Mouse (Mus musculus): ENCODE measurements around the gene Cog5. TPM values are rescaled to one million over a fixed set of nuclear protein-coding genes. Genes with fewer than 3 reads are reported as not detected.

Cog5 gene
- polyA plus RNA-seq, 1 experiment from 2014 or later, result 38.0 TPM

DNA sequence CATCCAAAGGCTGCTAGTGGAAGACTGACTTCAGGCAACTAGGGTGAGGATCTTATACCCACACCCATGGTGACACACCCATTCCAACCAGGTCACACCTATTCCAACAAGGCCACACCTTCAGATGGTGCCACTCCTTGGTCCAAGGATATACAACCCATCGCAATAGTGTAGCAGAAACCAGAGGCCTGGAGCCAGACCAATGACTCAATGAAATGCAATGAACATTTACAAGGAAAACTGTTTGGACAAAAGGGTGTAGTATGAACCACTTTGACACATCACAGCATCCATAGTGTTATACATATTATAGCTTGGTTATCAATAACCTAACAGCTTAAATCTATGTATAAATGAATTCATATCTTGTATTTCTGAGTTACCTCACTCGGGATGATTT lies 194.9 kb downstream of the Cog5 start:
- no peak for DNase-seq (ENCODE audit: low spot score)
- Histone ChIP-seq H3K27ac (no peak overlapping the region), H3K36me3 (replicated peaks; ENCODE audit: control insufficient read depth, insufficient read depth) (no peaks in the 10 kb centered on the region), H3K4me1 (replicated peaks; ENCODE audit: control insufficient read depth, insufficient read depth, low read length) (no peaks in the 10 kb centered on the region), H3K9me3 (ENCODE audit: control insufficient read depth, low read length) (no peaks in the 10 kb centered on the region), H3K27me3 (ENCODE audit: control insufficient read depth, insufficient read depth, low read length) (no peaks in the 10 kb centered on the region), H3K9ac (no peak overlapping the region), H3K4me3 (replicated peaks; ENCODE audit: low read length) (no peak overlapping the region), H3K4me2 (replicated peaks) (no peak overlapping the region)
- WGBS, result 99% methylated on average over 2 of the region's 2 CpGs
- no peak for ATAC-seq (ENCODE audit: low FRiP score)

DNA sequence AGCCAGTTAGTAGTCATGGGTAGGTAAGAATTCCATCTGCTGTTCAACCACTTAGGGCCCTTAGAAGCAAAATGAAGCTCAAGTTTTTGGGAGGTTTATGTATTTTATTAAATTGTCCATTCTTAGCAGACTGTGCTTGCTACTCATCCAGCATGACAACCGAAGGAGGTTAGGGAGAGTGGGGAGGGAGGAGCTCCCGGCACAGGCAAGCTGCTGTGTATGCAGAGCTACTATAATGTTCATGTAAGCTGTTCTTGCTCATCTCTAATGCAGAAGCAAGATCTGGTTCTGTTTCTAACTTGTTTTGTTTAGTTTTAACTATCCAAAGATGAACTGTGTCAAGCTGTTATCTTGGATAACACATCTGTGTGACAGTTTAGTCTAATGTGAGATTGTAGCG lies 199.4 kb downstream of the Cog5 start:
- no peaks in the 10 kb centered on the region for H3K36me3 ChIP-seq (replicated peaks; ENCODE audit: control insufficient read depth, insufficient read depth)
- ATAC-seq (ENCODE audit: low FRiP score), result no peak
- DNase-seq (ENCODE audit: low spot score), result no peak

DNA sequence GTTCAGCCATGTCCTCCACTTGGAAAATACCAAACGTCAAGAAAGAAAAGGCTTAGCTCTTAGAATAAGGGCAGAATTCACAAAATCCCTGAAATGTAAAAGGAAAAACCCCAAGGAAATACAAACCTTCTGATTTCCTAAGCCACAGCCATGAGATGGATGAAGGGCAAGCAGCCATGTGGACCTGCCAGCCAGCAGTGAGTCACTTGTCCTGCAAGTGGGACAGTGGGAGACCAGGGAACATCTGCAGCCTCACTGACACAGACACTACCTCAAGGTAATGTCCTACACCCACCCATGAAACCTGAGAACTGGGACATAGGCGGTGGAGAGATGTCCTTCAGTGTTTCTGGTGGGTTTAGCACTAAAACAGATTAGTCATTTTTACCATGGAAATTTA lies 200.1 kb downstream of the Cog5 start:
- ATAC-seq (ENCODE audit: low FRiP score) (no peak), DNase-seq (ENCODE audit: low spot score) (no peak)
- WGBS, result 91% methylated on average over 2 of the region's 2 CpGs
- no peaks in the 10 kb centered on the region for H3K27me3 ChIP-seq (ENCODE audit: control insufficient read depth, insufficient read depth, low read length)
- H3K4me3 ChIP-seq (replicated peaks; ENCODE audit: low read length), result no peak overlapping the region
- no peak overlapping the region for H3K9ac ChIP-seq
- no peaks in the 10 kb centered on the region for H3K4me1 ChIP-seq (replicated peaks; ENCODE audit: control insufficient read depth, insufficient read depth, low read length)
- H3K27ac ChIP-seq, result no peak overlapping the region
- no peaks in the 10 kb centered on the region for H3K36me3 ChIP-seq (replicated peaks; ENCODE audit: control insufficient read depth, insufficient read depth)
- H3K9me3 ChIP-seq (ENCODE audit: control insufficient read depth, low read length), result no peaks in the 10 kb centered on the region
- no peak overlapping the region for H3K4me2 ChIP-seq (replicated peaks)

More for the DNA sequence above, 199.4 kb downstream of the Cog5 start:
- H3K4me1 ChIP-seq (replicated peaks; ENCODE audit: control insufficient read depth, insufficient read depth, low read length), result no peaks in the 10 kb centered on the region
- no peak overlapping the region for H3K4me3 ChIP-seq (replicated peaks; ENCODE audit: low read length)
- no peak overlapping the region for H3K9ac ChIP-seq
- H3K27me3 ChIP-seq (ENCODE audit: control insufficient read depth, insufficient read depth, low read length), result no peaks in the 10 kb centered on the region
- WGBS, result 80% methylated on average over 3 of the region's 3 CpGs
- H3K27ac ChIP-seq, result no peak overlapping the region
- no peak overlapping the region for H3K4me2 ChIP-seq (replicated peaks)
- H3K9me3 ChIP-seq (ENCODE audit: control insufficient read depth, low read length), result no peaks in the 10 kb centered on the region

DNA sequence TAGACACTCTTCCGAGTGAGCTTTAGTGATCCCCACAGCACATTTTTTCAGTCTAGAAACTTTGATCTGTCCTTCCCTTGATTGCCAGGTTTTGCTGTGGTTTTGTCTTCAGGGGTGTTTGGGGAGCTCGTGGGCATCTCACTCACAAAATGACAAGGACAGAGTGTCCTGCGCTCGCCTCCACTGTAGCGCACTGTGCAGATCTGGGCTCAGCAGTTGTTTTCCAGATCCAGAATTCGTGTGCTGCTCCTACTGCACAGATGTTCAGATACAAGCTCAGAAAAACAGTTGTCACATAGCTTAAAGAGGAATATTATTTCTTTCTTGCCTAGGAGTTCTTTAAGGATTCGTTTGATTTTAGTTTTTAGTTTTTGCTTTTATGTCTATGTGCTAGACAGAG lies 203.1 kb downstream of the Cog5 start:
- Histone ChIP-seq H3K36me3 (replicated peaks; ENCODE audit: control insufficient read depth, insufficient read depth) (no peaks in the 10 kb centered on the region), H3K4me2 (replicated peaks) (no peak overlapping the region), H3K9ac (no peak overlapping the region), H3K4me1 (replicated peaks; ENCODE audit: control insufficient read depth, insufficient read depth, low read length) (no peaks in the 10 kb centered on the region), H3K4me3 (replicated peaks; ENCODE audit: low read length) (no peak overlapping the region), H3K9me3 (ENCODE audit: control insufficient read depth, low read length) (no peaks in the 10 kb centered on the region), H3K27me3 (ENCODE audit: control insufficient read depth, insufficient read depth, low read length) (no peaks in the 10 kb centered on the region), H3K27ac (no peak overlapping the region)
- DNase-seq (ENCODE audit: low spot score) (no peak), ATAC-seq (ENCODE audit: low FRiP score) (no peak)
- WGBS, result 84% methylated on average over 7 of the region's 7 CpGs

DNA sequence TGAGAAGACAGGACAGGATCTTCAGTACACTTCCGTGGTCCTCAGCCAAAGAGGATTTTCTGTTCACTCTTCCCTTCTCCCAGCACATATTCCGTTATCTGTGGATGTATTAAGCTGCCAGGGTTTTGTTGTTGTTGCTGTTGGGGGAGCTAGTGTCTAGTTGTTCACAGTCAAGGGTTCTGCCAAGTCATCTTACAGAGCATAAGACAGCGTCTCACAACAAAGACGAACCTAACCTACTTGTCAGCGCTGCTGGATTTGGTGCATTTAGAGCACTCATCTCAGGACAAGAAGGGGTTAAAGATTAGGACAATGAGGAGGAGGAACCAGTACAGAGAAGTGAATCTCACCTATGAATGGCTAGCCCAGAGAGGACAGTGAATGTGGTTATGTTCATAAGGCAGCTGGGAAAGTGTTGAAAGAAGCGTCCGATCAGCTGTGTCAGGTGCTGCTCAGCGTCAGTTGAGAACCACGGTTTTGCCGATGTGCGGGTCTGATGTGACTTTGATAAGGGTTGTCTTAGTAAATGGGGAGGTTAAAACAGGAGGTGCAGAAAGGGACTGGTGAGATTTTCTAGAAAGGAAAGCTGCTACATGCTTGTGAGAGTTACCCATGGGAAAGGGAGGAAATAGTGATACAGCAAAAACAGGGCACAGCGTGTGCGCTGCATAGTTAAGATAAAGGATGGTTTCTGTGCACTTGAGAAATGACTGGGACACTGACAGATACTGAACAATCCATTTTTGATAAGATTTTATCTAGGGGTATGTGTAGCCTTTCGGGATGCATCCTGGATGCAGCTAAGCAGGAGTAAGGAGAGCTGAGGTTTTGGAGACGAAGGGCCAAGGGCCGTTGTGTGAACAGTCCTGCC lies 208.2 kb downstream of the Cog5 start:
- Histone ChIP-seq H3K36me3 (replicated peaks; ENCODE audit: control insufficient read depth, insufficient read depth) (no peaks in the 10 kb centered on the region), H3K4me3 (replicated peaks; ENCODE audit: low read length) (no peak overlapping the region), H3K9ac (no peak overlapping the region), H3K4me2 (replicated peaks) (no peak overlapping the region), H3K27me3 (ENCODE audit: control insufficient read depth, insufficient read depth, low read length) (no peaks in the 10 kb centered on the region), H3K9me3 (ENCODE audit: control insufficient read depth, low read length) (no peaks in the 10 kb centered on the region), H3K4me1 (replicated peaks; ENCODE audit: control insufficient read depth, insufficient read depth, low read length) (no peaks in the 10 kb centered on the region), H3K27ac (no peak overlapping the region)
- 90% methylated on average over 16 of the region's 16 CpGs for WGBS
- DNase-seq (ENCODE audit: low spot score) (no peak), ATAC-seq (ENCODE audit: low FRiP score) (no peak)

DNA sequence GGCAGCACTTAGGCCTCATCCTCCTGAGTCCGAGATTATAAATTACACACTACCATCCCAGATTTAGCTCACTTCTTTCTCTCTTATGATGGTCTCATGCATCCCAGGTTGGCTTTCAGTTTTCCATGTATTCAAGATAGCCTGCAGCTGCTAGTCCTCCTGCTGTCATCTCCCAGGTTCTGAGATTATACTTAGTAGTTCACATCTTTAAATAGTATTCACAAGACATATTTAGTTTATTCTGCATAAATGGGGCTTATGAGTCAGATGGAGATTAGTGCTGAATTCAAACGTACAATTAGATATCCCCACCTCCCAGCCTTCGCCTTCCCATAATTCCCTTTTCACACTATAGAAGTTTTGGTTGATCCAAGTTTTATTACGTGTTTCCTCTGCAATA lies 222.1 kb downstream of the Cog5 start:
- Histone ChIP-seq H3K27ac (no peak overlapping the region), H3K4me2 (replicated peaks) (no peak overlapping the region), H3K4me3 (replicated peaks; ENCODE audit: low read length) (no peak overlapping the region), H3K36me3 (replicated peaks; ENCODE audit: control insufficient read depth, insufficient read depth) (no peaks in the 10 kb centered on the region; the same call in 1 of the 2 replicates), H3K4me1 (replicated peaks; ENCODE audit: control insufficient read depth, insufficient read depth, low read length) (no peaks in the 10 kb centered on the region), H3K9ac (no peak overlapping the region), H3K9me3 (ENCODE audit: control insufficient read depth, low read length) (no peaks in the 10 kb centered on the region), H3K27me3 (ENCODE audit: control insufficient read depth, insufficient read depth, low read length) (no peaks in the 10 kb centered on the region)
- 93% methylated on average over 4 of the region's 4 CpGs for WGBS
- DNase-seq (ENCODE audit: low spot score) (no peak), ATAC-seq (ENCODE audit: low FRiP score) (no peak)

DNA sequence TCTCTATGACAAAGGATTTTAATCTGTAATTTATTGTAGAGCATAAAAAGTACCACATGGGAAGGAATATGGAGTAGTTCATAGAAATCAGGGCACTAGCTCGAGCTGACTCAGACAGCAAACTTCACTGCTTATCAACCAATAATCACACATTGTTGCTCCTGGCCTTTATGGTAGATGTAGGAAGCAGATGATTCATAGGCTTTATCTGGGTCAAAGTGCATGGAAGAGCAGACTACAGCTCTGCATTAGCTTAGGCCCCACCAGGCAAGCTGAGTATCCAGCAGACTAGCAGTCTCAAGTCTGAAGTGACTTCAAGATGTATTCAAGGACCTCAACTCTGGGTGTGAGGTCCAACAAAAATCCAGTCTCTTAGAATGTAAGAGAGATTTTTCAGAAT lies 228.1 kb downstream of the Cog5 start:
- no peak overlapping the region for H3K4me2 ChIP-seq (replicated peaks)
- no peaks in the 10 kb centered on the region for H3K9me3 ChIP-seq (ENCODE audit: control insufficient read depth, low read length)
- no peak overlapping the region for H3K4me3 ChIP-seq (replicated peaks; ENCODE audit: low read length)
- no peaks in the 10 kb centered on the region for H3K4me1 ChIP-seq (replicated peaks; ENCODE audit: control insufficient read depth, insufficient read depth, low read length)
- no peaks in the 10 kb centered on the region for H3K27me3 ChIP-seq (ENCODE audit: control insufficient read depth, insufficient read depth, low read length)
- 71% methylated on average over 1 of the region's 1 CpGs for WGBS
- H3K36me3 ChIP-seq (replicated peaks; ENCODE audit: control insufficient read depth, insufficient read depth), result peaks cover 14% of the 10 kb centered on the region; the same call in 1 of the 2 replicates
- ATAC-seq (ENCODE audit: low FRiP score) (no peak), DNase-seq (ENCODE audit: low spot score) (no peak)
- H3K27ac ChIP-seq, result no peak overlapping the region
- no peak overlapping the region for H3K9ac ChIP-seq

DNA sequence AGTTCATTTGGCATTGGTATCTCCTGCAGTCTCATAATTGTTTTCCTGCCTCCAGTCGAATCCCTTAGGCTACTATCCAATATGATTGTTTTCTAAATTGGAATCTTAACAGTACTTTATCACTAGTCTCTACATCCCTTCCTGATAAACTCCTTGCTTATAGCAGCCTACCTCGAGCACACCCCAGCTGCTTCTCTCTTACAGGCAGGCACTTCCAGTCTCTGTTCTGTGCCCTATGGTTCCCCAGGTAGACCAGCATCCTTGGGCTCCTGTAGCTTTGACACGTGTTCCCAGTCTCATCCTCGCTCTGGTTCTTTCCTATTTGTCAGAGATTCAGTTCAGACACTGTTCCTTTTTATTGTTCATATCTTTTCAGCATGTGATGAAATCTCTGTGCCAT lies 229.7 kb downstream of the Cog5 start:
- no peak for DNase-seq (ENCODE audit: low spot score)
- no peaks in the 10 kb centered on the region for H3K4me1 ChIP-seq (replicated peaks; ENCODE audit: control insufficient read depth, insufficient read depth, low read length)
- H3K4me2 ChIP-seq (replicated peaks), result no peak overlapping the region
- ATAC-seq (ENCODE audit: low FRiP score), result no peak; the same call in 1 of the 2 replicates
- no peak overlapping the region for H3K4me3 ChIP-seq (replicated peaks; ENCODE audit: low read length)
- H3K27me3 ChIP-seq (ENCODE audit: control insufficient read depth, insufficient read depth, low read length), result no peaks in the 10 kb centered on the region
- H3K9me3 ChIP-seq (ENCODE audit: control insufficient read depth, low read length), result no peaks in the 10 kb centered on the region
- no peak overlapping the region for H3K9ac ChIP-seq
- WGBS, result 69% methylated on average over 4 of the region's 4 CpGs
- peaks cover 14% of the 10 kb centered on the region; the same call in 1 of the 2 replicates for H3K36me3 ChIP-seq (replicated peaks; ENCODE audit: control insufficient read depth, insufficient read depth)
- no peak overlapping the region for H3K27ac ChIP-seq

DNA sequence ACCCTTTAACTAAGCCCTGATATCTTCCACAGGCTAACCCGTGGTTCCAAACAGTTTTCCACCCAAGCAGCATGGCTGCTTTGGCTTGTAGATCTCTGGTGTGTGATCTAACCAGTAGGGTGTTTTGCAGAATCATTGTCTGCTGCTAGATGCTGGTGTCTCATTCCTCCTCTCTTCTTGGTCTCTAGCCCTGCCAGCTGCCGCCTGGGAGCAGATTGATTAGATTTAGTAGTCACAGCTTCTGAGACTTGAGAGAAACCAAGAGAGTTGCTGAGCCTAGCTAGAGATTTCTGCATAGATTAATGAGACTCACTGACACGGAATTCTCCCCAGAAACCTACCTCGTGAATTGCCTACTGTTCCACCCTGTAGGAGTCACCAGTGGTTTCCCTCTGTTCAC lies 230.4 kb downstream of the Cog5 start:
- WGBS, result 79% methylated on average over 4 of the region's 4 CpGs
- DNase-seq (ENCODE audit: low spot score) (no peak), ATAC-seq (ENCODE audit: low FRiP score) (no peak)
- no peak overlapping the region for H3K4me2 ChIP-seq (replicated peaks)
- H3K36me3 ChIP-seq (replicated peaks; ENCODE audit: control insufficient read depth, insufficient read depth), result peaks cover 14% of the 10 kb centered on the region; the same call in 1 of the 2 replicates
- no peak overlapping the region for H3K27ac ChIP-seq
- H3K4me3 ChIP-seq (replicated peaks; ENCODE audit: low read length), result no peak overlapping the region
- 0 out of 2 replicates have a peak, but pooled peaks cover under 1% of the 10 kb centered on the region for H3K4me1 ChIP-seq (replicated peaks; ENCODE audit: control insufficient read depth, insufficient read depth, low read length)
- H3K27me3 ChIP-seq (ENCODE audit: control insufficient read depth, insufficient read depth, low read length), result no peaks in the 10 kb centered on the region
- no peak overlapping the region for H3K9ac ChIP-seq
- no peaks in the 10 kb centered on the region for H3K9me3 ChIP-seq (ENCODE audit: control insufficient read depth, low read length)

All from hindbrain, embryonic 14.5 days (tissue).